Mouse (Mus musculus): Measurements from ENCODE around the gene Celsr3. TPM values are rescaled to one million over a fixed set of nuclear protein-coding genes. Genes with fewer than 3 reads are reported as not detected.

Gene Celsr3
- total RNA-seq, 2 experiments from 2014 or later = 0.03 TPM; not detected in 1

GRCm38 (mm10) chr9:108854241-108854696 is 28.1 kb downstream of the Celsr3 start:
- peak; percentile 89 to 91 for DNase-seq

DNA sequence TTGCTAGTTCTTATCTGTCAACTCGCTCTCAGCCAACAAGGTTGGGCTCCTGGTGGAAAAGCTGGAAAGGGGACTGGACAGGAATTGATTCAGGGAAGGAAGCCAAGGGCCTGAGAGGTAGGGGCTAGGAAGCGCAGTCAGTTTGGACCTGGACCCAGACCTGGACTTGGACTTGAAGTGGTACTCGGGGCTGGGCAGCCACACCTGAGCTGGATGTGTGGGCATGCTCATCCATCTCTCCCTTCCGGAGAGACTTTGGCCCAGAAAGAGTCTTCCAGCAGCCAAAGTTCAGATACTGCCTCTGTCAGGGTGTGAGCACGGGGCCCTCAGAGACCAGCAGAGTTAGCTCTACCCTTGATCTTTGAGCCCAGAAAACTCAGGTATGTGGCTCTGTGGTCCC is 29.2 kb downstream of the Celsr3 start:
- peak; percentile 26 to 40 for DNase-seq

- peak; percentile 54 for DNase-seq
Measured at GRCm38 (mm10) chr9:108858792-108859527, 32.8 kb downstream of the Celsr3 start.

Small RNAs within 50 kb of the gene (microRNA-seq; reads per million reads assigned to microRNA genes)
- gene Gm23156 = 0 reads per million in 2 experiments

Other genes starting within 250 kb of the Celsr3 start
- 10 to 100 TPM; 10.9 to 12.6 TPM for gene Wdr6, start 247.6 kb upstream of the Celsr3 start, total RNA-seq (2021)
- gene P4htm, start 228.7 kb upstream of the Celsr3 start, total RNA-seq (2021) = 10 to 100 TPM; 12.6 to 14.0 TPM
- 10 to 100 TPM; 40.6 to 42.7 TPM for gene Arih2, start 176.9 kb upstream of the Celsr3 start, total RNA-seq (2021)
- 100 to 1,000 TPM; 214 to 233 TPM for gene Slc25a20, start 164.2 kb upstream of the Celsr3 start, total RNA-seq (2021)
- 10 to 100 TPM; 76.2 to 79.9 TPM for gene Prkar2a, start 137.0 kb upstream of the Celsr3 start, total RNA-seq (2021)
- gene Ip6k2, start 42.5 kb upstream of the Celsr3 start, total RNA-seq (2021) = 10 to 100 TPM; 16.7 to 24.8 TPM
- gene Nckipsd, start 18.0 kb upstream of the Celsr3 start, total RNA-seq (2021) = 1 to 10 TPM; 8.6 to 9.6 TPM
- 10 to 100 TPM; 19.6 to 19.8 TPM for gene Slc26a6, start 27.0 kb downstream of the Celsr3 start, total RNA-seq (2021)
- not detected for gene Tmem89, start 88.3 kb downstream of the Celsr3 start, total RNA-seq (2021)
- 1,000 to 10,000 TPM; 2,230 to 2,333 TPM for gene Uqcrc1, start 110.3 kb downstream of the Celsr3 start, total RNA-seq (2021)
- under 1 TPM; 0.31 to 0.60 TPM for gene Col7a1, start 127.3 kb downstream of the Celsr3 start, total RNA-seq (2021)
- not detected for gene Ucn2, start 159.7 kb downstream of the Celsr3 start, total RNA-seq (2021)
- 1 to 10 TPM; 1.3 to 1.6 TPM for gene Pfkfb4, start 165.5 kb downstream of the Celsr3 start, total RNA-seq (2021)
- 10 to 100 TPM; 31.4 to 55.0 TPM for gene Shisa5, start 212.2 kb downstream of the Celsr3 start, total RNA-seq (2021)
- 10 to 100 TPM; 13.6 to 17.2 TPM for gene Trex1, start 233.4 kb downstream of the Celsr3 start, total RNA-seq (2021)
- 1 to 10 TPM; 8.1 to 9.8 TPM for gene Atrip, start 247.8 kb downstream of the Celsr3 start, total RNA-seq (2021)

Measured in heart, adult 18-20 months (tissue).